Mouse (Mus musculus) ES-E14 (cell line): ENCODE measurements around the gene Rp9. TPM values are rescaled to one million over a fixed set of nuclear protein-coding genes. Genes with fewer than 3 reads are reported as not detected.
A peak's percentile ranks its signal among the peaks of the same experiment; 100 is the strongest.
"Not testable (repeated sequence)": the region's sequence is repeated elsewhere in the genome, so short reads cannot be mapped to it uniquely, and the experiment has no call there.

Source experiments
- DNase-seq: peaks from one replicate; pipeline ENCODE4 v3.0.0-alpha.2; 2013; ENCODE audit warnings: low read depth, low spot score
- H3K27ac ChIP-seq: 2 replicates; pipeline ENCODE4 v1.5.1; 2012; ENCODE audit warnings: low read depth, mild to moderate bottlenecking, low read length, moderate library complexity, mixed read lengths; ENCODE audit not compliant: poor library complexity, insufficient read depth, severe bottlenecking
- H3K36me3 ChIP-seq: 2 replicates; pipeline ENCODE4 v1.6.1; 2012; ENCODE audit warnings: mild to moderate bottlenecking, low read length, moderate library complexity, mixed read lengths; ENCODE audit not compliant: control insufficient read depth, poor library complexity, insufficient read depth, severe bottlenecking
- H3K4me1 ChIP-seq, 2 experiments: fragments of 150-350 bp in 1 of 2; sonication (generic) in 1 of 2; 2 replicates each; pipeline ENCODE4 v1.6.1; 2012; ENCODE audit warnings: low read length in 2 of 2, mild to moderate bottlenecking in 1 of 2, mixed read lengths in 1 of 2; ENCODE audit not compliant: control insufficient read depth in 2 of 2, insufficient read depth in 2 of 2, poor library complexity in 1 of 2
- H3K4me3 ChIP-seq, 2 experiments: fragments of 150-350 bp in 1 of 2; sonication (generic) in 1 of 2; 2 replicates each; pipeline ENCODE4 v1.5.1; 2012; ENCODE audit warnings: low read length in 2 of 2, low read depth in 1 of 2, mild to moderate bottlenecking in 1 of 2, mixed read lengths in 1 of 2; ENCODE audit not compliant: insufficient read depth in 1 of 2, poor library complexity in 1 of 2, severe bottlenecking in 1 of 2
- H3K9ac ChIP-seq: 2 replicates; pipeline ENCODE4 v1.6.1; 2012; ENCODE audit warnings: low read depth, mild to moderate bottlenecking, low read length, mixed read lengths; ENCODE audit not compliant: poor library complexity, insufficient read depth, severe bottlenecking
- H3K9me3 ChIP-seq: fragments of 150-350 bp; sonication (generic); 2 replicates; pipeline ENCODE4 v1.6.1; 2012; ENCODE audit warnings: low read depth, mild to moderate bottlenecking, low read length; ENCODE audit not compliant: control insufficient read depth, insufficient read depth
- CHD2 ChIP-seq: IDR thresholded peaks from 2 replicates; pipeline ENCODE4 v1.6.1; 2014; ENCODE audit warnings: mild to moderate bottlenecking, low read depth, low read length, inconsistent platforms
- HCFC1 ChIP-seq: IDR thresholded peaks from 2 replicates; pipeline ENCODE4 v1.6.1; 2012; ENCODE audit warnings: low read length, inconsistent platforms, borderline replicate concordance; ENCODE audit not compliant: insufficient read depth
- MAFK ChIP-seq: IDR thresholded peaks from 2 replicates; pipeline ENCODE4 v1.6.1; 2014; ENCODE audit warnings: mild to moderate bottlenecking, low read depth, low read length, inconsistent platforms; ENCODE audit not compliant: insufficient read depth
- ZC3H11A ChIP-seq: IDR thresholded peaks from 2 replicates; pipeline ENCODE4 v1.6.1; 2012; ENCODE audit warnings: low read depth, mild to moderate bottlenecking, inconsistent platforms, low read length, borderline replicate concordance
- ZNF384 ChIP-seq: IDR thresholded peaks from 2 replicates; pipeline ENCODE4 v1.6.1; 2012; ENCODE audit warnings: low read depth, low read length, inconsistent platforms
- in situ Hi-C, 2 experiments: fragments of 600-800 bp; cut with MboI; formaldehyde crosslinking; loops; one replicate each; pipeline ENCODE4 v1.15.1; 2025; ENCODE audit warnings: low sequenced_read_pairs in 2 of 2, inconsistent platforms in 1 of 2; ENCODE audit not compliant: unreplicated experiment in 2 of 2
- total RNA-seq: library from RNA; depleted of rRNA; stranded (reverse); fragments of 300-350 nt; gene quantifications from 2 replicates; pipeline ENCODE4 v1.2.3, GENCODE M21; 2012

Gene Rp9
- total RNA-seq, 1 experiment = 32.8 TPM

DNA sequence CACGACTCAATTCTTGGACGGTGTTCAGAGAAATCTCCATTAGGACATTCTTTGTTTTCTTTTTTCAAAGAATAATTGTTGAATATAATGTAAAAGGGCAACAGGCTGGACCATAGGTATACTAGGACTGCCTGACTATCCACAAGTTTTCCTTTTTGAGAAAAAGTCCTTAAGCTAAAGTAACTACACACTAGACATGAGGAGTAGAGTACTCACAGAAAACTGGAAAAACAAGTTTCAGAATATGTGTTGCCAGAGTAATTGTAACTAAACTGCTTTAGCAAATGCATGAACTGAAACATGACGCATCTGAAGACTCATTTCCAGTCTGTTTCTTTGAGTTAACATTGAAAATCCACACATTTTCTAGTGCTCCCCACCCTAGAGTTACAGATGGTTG lies 64.1 kb downstream of the Rp9 start:
- in situ Hi-C loops = no loop called here
- no peaks in the 10 kb centered on the region for H3K9me3 ChIP-seq
- H3K9ac ChIP-seq = no peak overlapping the region
- no peaks in the 10 kb centered on the region for H3K36me3 ChIP-seq
- H3K4me1 ChIP-seq = peaks cover 0 to 3% of the 10 kb centered on the region in 2 experiments; a peak in 2 of 4 replicates
- no peak overlapping the region for H3K27ac ChIP-seq
- TF ChIP-seq ZNF384 (no peak), CHD2 (no peak), ZC3H11A (no peak), MAFK (no peak), HCFC1 (no peak)
- no peak overlapping the region for H3K4me3 ChIP-seq
- no peak for DNase-seq

DNA sequence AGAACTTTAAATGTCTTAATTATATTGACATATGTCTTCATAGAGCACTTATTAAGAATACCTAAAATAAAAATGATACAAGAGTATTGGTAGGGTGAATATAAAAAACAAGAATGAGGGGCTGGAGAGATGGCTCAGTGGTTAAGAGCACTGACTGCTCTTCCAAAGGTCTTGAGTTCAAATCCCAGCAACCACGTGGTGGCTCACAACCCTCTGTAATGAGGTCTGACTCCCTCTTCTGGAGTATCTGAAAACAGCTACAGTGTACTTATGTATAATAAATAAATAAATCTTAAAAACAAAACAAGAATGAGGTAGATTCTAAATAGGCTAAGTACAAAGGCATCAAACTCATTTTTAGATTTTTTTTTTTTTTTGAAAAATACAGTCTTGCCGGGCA lies 66.0 kb downstream of the Rp9 start:
- H3K9me3 ChIP-seq, H3K9ac ChIP-seq, H3K27ac ChIP-seq, H3K4me3 ChIP-seq, DNase-seq, H3K36me3 ChIP-seq, in situ Hi-C loops, H3K4me1 ChIP-seq: not testable (repeated sequence)

DNA sequence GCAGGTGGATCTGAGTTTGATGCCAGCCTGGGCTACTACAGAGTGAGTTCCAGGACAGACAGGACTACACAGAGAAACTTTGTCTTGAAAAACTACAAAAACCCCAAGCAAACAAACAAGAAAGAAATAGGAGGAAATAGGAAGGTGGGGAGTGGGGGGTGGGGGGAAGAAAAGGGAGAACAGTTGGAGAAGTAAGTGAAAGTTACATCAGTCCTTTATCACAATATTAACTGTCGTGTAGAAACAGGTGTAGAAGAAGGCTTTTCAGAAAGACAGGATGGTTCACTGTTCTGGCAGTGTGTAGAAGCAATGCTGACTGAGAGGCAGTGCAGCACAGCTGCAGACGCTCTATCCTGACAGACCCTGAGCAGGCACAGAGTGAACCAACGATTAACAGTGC lies 66.6 kb downstream of the Rp9 start:
- Histone ChIP-seq H3K36me3 (no peaks in the 10 kb centered on the region; the same call in 1 of the 2 replicates), H3K9me3 (no peaks in the 10 kb centered on the region), H3K27ac (no peak overlapping the region), H3K4me1 (peaks cover 0 to 3% of the 10 kb centered on the region in 2 experiments; a peak in 2 of 4 replicates), H3K9ac (no peak overlapping the region), H3K4me3 (no peak overlapping the region)
- in situ Hi-C loops = no loop called here
- no peak for TF ChIP-seq MAFK
- no peak for TF ChIP-seq ZNF384
- no peak for TF ChIP-seq ZC3H11A
- no peak for TF ChIP-seq HCFC1
- no peak for TF ChIP-seq CHD2
- DNase-seq = no peak

DNA sequence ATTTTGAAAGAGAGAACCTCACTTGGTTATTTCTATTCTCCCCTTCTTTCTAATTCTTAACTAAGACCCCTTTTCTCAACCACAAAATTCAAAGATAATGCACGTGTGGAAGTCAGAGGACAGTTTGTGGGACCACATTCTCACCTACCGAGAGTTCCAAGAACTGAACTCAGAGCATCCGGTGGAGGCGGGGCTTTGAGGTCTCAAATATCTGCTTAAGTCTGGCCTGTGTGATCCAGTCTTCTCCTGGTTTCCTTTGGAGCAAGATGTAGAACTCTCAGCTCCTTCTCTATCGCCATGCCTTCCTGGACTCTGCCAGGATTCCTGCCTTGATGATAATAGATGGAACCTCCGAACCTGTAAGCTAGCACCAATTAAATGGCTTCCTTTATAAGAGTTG lies 67.5 kb downstream of the Rp9 start:
- Histone ChIP-seq H3K27ac (no peak overlapping the region), H3K4me1 (peaks cover 2 to 3% of the 10 kb centered on the region in 2 experiments; a peak in 2 of 4 replicates), H3K9ac (no peak overlapping the region), H3K9me3 (no peaks in the 10 kb centered on the region), H3K4me3 (peak overlapping the region in 1 of 2 experiments; percentile 25; a peak in 1 of 4 replicates), H3K36me3 (no peaks in the 10 kb centered on the region; the same call in 1 of the 2 replicates)
- no peak for DNase-seq
- in situ Hi-C loops = no loop called here
- TF ChIP-seq HCFC1 = no peak
- no peak for TF ChIP-seq MAFK
- TF ChIP-seq CHD2 = no peak
- no peak for TF ChIP-seq ZNF384
- no peak for TF ChIP-seq ZC3H11A

DNA sequence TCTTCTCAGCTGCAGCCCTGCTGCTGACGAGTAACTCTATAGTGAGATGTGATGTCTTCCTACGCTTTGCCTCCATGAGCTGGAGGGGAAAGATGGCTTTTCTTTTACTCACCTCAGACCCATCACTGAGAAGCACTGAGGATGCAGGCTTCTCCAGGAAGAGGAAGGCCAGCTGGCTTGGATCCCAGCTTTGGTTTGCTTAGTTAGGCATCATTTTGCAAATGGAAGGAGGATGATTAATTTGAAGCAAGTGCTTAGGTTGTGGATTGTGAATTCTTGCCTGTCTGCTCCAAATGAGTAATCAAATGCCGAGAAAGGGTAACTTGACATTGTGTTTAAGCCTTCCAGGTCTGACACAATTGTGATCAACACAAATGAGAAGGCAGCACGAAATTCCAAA lies 70.5 kb downstream of the Rp9 start:
- no peaks in the 10 kb centered on the region for H3K9me3 ChIP-seq
- in situ Hi-C loops = no loop called here
- peaks cover 2 to 3% of the 10 kb centered on the region in 2 experiments; a peak in 2 of 4 replicates for H3K4me1 ChIP-seq
- peaks cover 2% of the 10 kb centered on the region for H3K36me3 ChIP-seq
- H3K27ac ChIP-seq = peak overlapping the region; percentile 18; the same call in 1 of the 2 replicates
- no peak for DNase-seq
- H3K9ac ChIP-seq = no peak overlapping the region
- H3K4me3 ChIP-seq = no peak overlapping the region
- TF ChIP-seq MAFK = no peak
- TF ChIP-seq CHD2 = no peak
- no peak for TF ChIP-seq ZNF384
- no peak for TF ChIP-seq ZC3H11A
- TF ChIP-seq HCFC1 = no peak
